Mouse (Mus musculus) naive thymus-derived CD4-positive, alpha-beta T cell, adult 2 months (primary cell): ENCODE measurements around the gene Ttl.

Experiments used
- DNase-seq: peaks from one replicate; pipeline ENCODE4 v3.0.0-alpha.2; 2011; ENCODE audit warnings: low read depth

Ttl gene

DNA sequence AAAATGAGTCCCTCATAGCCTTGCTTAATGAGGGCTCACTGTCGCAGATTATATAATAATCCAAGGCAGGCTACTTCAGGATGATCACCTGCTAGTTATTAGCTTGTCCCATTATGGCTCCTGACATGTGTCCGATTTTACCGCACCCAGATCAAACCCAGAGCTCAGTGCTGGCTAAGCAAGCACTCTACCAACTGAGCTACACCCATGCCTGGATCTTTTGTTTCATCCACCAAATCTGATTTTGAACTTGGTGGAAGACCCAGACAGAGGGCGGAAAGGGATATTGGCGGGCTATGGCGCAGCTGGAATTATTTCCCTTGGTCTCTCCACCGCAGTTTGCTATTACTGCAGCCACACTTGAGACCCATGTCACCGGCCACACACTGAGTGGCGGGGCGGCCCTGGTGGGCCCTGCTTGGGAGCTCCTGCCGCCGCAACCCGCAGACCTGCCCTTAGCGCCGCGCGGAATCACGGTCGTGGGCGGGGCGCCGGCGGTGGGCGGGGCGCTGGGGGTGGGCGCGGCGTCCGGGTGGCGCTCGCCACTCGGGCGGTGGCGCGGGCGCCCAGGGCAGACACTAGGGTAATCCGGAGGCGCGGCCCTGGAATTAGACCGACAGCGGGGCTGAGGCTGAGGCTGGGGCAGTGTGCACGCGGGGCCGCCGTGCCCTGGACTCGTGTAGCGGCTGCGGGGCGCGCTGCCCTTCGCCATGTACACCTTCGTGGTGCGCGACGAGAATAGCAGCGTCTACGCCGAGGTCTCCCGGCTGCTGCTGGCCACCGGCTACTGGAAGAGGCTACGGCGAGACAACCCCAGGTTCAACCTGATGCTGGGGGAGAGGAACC, at the start of gene Ttl:
Gene Ttl (plus strand): TSS at position 506 of the 846 bp plus-strand sequence.
- peak; percentile 82 for DNase-seq

- DNase-seq = no peak
Measured at GRCm38 (mm10) chr2:129020106-129020505, 45.6 kb upstream of the Ttl start.

DNA sequence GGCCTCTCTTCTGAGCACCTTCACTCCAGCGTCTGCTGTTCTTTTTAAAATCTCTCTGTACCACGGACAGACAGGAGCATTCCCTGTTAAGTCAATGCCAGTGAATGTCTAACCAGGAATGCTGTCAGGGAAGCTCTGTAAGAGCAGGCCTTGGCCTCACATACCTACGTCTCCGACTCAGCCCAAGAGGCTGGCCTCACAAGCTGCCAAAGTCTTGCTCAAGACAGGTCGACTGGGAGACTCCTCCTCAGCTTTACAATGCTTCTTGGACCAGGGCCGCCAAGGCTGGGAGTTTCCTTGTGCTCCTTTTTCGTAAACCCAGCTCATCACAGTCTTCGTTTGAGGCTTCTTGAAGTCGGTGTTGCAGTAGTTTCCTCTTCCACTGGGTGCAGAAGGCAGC, 40.9 kb upstream of the Ttl start:
- no peak for DNase-seq

- no peak for DNase-seq
Measured at GRCm38 (mm10) chr2:129035381-129035780, 30.4 kb upstream of the Ttl start.

DNA sequence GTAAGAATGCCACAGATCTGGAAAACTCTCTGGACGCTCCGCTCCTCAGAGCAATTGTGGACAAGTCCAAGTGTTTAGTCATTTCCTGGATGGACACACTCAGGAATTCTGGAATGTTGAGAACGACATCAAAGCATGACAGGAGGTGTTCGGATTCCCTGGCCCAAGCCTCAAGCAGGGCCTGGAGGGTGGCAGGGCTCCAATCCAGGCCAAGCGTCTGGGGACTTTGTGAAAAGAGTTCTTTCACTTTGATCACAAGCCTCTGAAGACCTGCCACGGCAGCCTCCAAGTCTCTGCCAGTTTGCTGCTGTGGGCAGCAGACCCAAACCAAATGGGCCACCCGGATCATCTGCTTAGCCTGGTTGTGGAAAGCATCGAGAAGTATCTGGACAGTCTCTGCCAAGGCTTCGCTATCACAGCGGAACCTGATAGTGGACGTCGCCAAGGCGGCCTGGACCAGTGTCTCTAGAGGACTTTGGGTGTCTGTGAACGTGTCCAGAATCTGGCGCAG, 27.3 kb upstream of the Ttl start:
- no peak for DNase-seq

DNA sequence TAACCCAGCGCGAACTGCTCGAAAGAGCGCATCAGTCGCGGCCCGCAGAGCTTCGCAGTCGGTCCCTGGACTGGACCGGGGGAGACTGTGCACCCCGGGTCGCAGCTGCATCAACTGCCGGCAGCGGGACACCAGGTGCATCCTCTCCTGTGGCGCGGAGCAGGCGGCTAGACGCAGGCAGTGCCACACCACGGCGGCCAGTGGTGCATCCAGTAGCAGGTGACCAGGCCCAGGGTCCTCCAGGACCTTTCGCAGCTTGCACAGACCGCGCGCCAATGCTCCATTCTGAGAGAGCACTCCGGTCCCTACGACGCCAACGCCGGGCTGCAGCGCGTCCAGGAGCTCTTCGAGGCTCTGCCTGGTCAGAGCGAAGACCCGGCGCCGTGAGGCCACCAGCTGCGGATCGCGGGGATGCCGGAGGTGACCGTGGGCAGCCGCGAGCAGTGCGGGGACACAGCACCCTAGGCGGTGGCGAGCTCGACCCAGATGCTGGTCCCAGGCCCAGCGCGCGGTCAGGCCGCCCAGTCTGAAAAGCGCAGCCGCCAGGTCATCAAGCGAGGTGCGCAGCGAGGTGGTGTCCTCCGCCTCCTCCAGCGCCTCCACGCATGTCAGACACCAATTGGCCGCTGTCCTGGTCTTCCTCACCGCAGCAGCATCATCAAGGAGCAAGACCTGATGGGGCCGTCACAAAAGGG, 26.7 kb upstream of the Ttl start:
- DNase-seq = no peak

GRCm38 (mm10) chr2:129040567-129040966, 25.2 kb upstream of the Ttl start:
- no peak for DNase-seq

DNA sequence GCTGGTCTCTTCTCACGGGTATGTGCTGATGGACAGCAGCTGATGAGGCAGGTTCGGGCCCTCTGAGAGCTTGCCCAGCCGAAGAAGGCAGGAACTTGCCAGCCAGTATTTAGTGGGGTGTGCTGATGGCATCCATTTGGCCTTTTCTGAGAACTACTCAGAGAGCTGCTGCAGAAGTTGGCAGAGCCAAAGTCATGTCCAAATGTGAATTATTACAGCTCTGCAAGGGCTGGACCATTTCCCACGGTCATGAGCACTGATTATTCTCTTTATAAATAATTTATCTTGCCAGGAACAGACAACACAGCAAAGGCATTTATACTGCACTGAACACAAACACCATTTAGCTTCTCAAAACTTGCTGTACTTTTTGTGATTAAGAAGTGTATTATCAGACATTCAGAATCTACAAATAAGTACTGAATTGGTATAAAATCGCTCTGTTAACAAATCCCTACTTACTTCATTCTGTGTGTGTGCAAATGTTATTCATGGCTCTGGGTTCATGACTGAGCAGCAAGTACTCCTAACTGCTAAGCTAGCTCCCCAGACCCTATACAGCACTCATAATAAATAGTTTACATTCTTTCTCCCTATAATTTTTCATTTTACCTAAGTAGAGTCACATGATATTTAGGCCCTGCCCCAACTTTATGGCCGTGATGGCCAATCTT, 19.4 kb upstream of the Ttl start:
- DNase-seq = no peak

GRCm38 (mm10) chr2:129046846-129047196, 18.9 kb upstream of the Ttl start:
- DNase-seq = no peak

GRCm38 (mm10) chr2:129047811-129048210, 17.9 kb upstream of the Ttl start, which contains the start of gene Vinac1:
TSS of gene Vinac1 (minus strand) at chr2:129048172.
- no peak for DNase-seq

- DNase-seq = no peak
Measured at GRCm38 (mm10) chr2:129052451-129052983, 13.2 kb upstream of the Ttl start.

DNA sequence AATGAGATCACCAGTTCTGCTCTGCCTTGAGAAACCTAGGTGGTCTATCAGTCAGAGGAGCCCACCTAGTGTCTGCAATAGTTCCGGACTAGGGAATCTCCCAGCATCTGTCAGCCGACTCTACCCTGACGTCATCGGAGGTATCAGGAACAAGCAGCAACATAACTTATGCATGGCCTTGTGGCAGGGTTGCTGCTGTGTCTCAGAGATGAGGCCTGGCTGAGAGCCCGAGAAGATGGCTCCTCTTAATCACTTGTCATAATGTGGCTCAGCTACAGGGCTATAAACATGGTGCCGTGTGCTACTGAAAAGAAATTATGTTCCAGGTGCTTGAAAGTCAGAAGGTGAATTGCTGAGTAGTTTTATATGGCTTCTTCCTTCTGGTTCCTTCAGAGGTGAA, 10.0 kb upstream of the Ttl start:
- no peak for DNase-seq

- DNase-seq = peak; percentile 50
Measured at GRCm38 (mm10) chr2:129056597-129056996, 9.1 kb upstream of the Ttl start.

GRCm38 (mm10) chr2:129057256-129057655, 8.5 kb upstream of the Ttl start:
- no peak for DNase-seq

- no peak for DNase-seq
Measured at GRCm38 (mm10) chr2:129057920-129058361, 7.8 kb upstream of the Ttl start.

DNA sequence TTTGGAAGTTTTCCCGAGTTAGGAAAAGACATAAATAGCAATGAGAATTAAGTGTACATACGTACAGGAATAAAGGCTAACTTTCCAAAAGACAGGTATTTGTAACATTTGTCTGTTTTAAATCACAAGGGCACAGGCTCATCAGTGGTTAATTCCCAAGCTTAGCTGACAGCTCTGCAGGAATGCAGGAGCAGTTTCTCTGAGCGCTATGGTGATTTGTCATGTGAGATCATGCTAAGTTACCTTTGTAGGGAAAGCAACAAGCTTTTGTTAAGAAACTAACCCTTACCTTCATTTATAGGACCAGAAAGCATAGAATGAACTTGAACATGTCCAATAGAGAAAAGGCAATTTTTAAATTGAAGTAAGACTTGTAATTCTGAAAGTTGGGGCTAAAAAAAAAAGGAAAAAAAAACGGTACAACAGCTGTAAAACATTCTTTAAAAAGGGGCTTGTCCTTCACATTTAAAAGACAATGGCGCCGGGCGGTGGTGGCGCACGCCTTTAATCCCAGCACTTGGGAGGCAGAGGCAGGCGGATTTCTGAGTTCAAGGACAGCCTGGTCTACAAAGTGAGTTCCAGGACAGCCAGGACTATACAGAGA, 4.2 kb upstream of the Ttl start:
- DNase-seq = no peak

- peak; percentile 62 for DNase-seq
Measured at GRCm38 (mm10) chr2:129066326-129066725, 584 bp downstream of the Ttl start.

- DNase-seq = no peak
Measured at GRCm38 (mm10) chr2:129070296-129070695, 4.6 kb downstream of the Ttl start.

DNA sequence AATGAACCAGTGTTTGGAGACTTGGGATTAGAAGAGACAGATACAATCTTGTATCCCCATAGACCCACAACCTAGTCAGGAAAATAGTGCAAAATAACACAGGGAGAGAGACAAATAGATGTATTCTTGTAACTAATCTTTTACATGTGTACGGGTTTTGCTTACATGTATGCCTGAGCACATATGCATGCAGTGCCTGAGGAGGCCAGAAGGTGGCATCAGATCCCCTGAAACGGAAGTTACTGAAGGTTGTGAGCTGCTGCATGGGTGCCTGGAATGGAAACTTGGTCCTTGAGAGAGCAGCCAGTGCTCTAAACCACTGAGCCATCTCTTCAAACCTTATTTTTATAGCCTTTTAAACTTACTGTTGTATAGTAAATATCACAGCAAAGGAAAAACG, 12.6 kb downstream of the Ttl start:
- DNase-seq = peak; percentile 60

- DNase-seq = no peak
Measured at GRCm38 (mm10) chr2:129079194-129079593, 13.5 kb downstream of the Ttl start.

- no peak for DNase-seq
Measured at GRCm38 (mm10) chr2:129081097-129081496, 15.4 kb downstream of the Ttl start.

DNA sequence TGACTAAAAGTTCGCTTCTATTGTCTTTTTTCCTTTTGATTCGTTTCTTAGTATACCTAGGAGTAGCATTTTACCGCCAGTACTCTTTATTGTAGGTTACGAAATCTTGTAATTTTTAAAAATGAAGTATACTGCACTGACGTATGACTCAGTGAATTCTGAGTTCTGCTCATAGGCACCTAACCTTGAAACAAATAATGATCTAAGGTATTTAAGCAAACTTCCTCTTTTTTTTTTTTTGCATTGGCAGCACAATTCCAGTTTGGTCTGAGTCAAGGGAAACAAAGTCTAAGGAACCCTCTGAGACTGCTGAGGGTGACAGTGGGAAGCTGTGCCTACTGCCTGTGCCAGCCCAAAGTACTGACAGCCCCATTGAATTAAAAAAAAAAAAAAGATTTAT, 17.8 kb downstream of the Ttl start:
- no peak for DNase-seq
